Mouse (Mus musculus): Measurements from ENCODE around the gene Hes1. TPM values are rescaled to one million over a fixed set of nuclear protein-coding genes. Genes with fewer than 3 reads are reported as not detected.

Hes1 gene
- total and polyA plus RNA-seq, 2 experiments from 2014 or later, result 19.3 to 24.9 TPM

DNA sequence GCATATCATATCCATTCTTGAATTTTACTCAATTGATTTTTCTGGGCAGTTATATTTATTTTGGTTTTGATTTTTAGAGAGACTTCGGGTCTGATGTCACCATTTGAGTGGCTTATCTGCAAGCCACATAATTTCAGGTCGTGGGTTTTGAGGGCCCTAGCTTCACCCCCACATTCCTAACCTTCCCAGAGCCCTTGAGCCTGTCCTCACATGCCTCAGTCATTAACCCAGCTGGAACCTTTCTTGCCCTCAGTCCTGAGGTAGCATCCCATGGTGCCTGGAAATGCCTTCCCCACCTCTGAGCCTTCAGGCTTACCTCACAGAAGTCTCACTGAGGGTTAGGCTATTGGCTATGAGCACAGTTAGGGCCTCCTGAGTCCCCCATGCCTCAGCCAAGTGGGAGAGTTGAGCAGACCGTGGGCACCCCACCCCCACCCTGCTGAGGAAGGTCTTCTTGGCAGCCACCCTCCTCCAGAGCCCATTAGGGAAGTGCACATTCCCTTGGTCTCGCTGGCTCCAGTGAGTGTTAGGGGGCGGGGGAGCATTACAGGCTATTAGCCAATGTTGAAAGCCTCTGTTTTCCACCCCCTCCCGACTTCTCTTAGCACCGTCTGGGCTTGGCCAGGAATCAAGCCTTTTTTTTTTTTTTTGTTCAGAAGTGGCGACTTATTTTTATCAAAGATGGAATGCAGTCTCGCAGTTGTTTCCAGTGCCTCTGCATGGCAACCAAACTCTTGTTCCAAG, 5.0 kb upstream of the Hes1 start:
- peak overlapping the region; percentile 87 for H3K27ac ChIP-seq (ENCODE audit: low read depth)
- peaks cover 52% of the 10 kb centered on the region for H3K4me1 ChIP-seq (ENCODE audit: control insufficient read depth, insufficient read depth)
- 3% methylated on average over 9 of the region's 9 CpGs for WGBS
- H3K36me3 ChIP-seq (replicated peaks; ENCODE audit: control insufficient read depth, insufficient read depth, low read length), result no peaks in the 10 kb centered on the region
- H3K4me3 ChIP-seq (ENCODE audit: low read depth, low read length), result no peak overlapping the region
- no peak overlapping the region for H3K9ac ChIP-seq (replicated peaks; ENCODE audit: low read depth, low read length)
- H3K9me3 ChIP-seq (replicated peaks; ENCODE audit: control insufficient read depth, low read length), result no peaks in the 10 kb centered on the region
- peak; percentile 95 for DNase-seq (ENCODE audit: low spot score)
- peak overlapping the region; percentile 40; the same call in 1 of the 2 replicates for H3K4me2 ChIP-seq (ENCODE audit: low read depth, low read length)
- peak; percentile 73 for ATAC-seq (ENCODE audit: insufficient read depth, low read depth)
- H3K27me3 ChIP-seq (ENCODE audit: control insufficient read depth, insufficient read depth, low read length), result 0 out of 2 replicates have a peak, but pooled peaks cover 2% of the 10 kb centered on the region
- TF ChIP-seq CTCF (IDR thresholded peaks at IDR 0.05; ENCODE audit: low read depth), result no peak
- TF ChIP-seq EP300 (IDR thresholded peaks at IDR 0.05; ENCODE audit: low read depth), result peak; percentile 95

GRCm38 (mm10) chr16:30060412-30060811, 3.8 kb upstream of the Hes1 start:
- DNase-seq (ENCODE audit: low spot score) (no peak), ATAC-seq (ENCODE audit: insufficient read depth, low read depth) (no peak)
- Histone ChIP-seq H3K4me2 (ENCODE audit: low read depth, low read length) (peak overlapping the region; percentile 45), H3K4me1 (ENCODE audit: control insufficient read depth, insufficient read depth) (peaks cover 56% of the 10 kb centered on the region), H3K27me3 (ENCODE audit: control insufficient read depth, insufficient read depth, low read length) (0 out of 2 replicates have a peak, but pooled peaks cover 2% of the 10 kb centered on the region), H3K36me3 (replicated peaks; ENCODE audit: control insufficient read depth, insufficient read depth, low read length) (no peaks in the 10 kb centered on the region), H3K9ac (replicated peaks; ENCODE audit: low read depth, low read length) (no peak overlapping the region), H3K27ac (ENCODE audit: low read depth) (peak overlapping the region; percentile 87), H3K4me3 (ENCODE audit: low read depth, low read length) (0 out of 2 replicates have a peak overlapping the region, but pooled peaks have one; percentile 12), H3K9me3 (replicated peaks; ENCODE audit: control insufficient read depth, low read length) (no peaks in the 10 kb centered on the region)
- WGBS, result 13% methylated on average over 8 of the region's 8 CpGs
- no peak for TF ChIP-seq EP300 (IDR thresholded peaks at IDR 0.05; ENCODE audit: low read depth)
- no peak for TF ChIP-seq CTCF (IDR thresholded peaks at IDR 0.05; ENCODE audit: low read depth)

GRCm38 (mm10) chr16:30062242-30063030, 1.7 kb upstream of the Hes1 start:
- H3K27me3 ChIP-seq (ENCODE audit: control insufficient read depth, insufficient read depth, low read length), result 0 out of 2 replicates have a peak, but pooled peaks cover 2% of the 10 kb centered on the region
- peak overlapping the region; percentile 98 for H3K27ac ChIP-seq (ENCODE audit: low read depth)
- TF ChIP-seq EP300 (IDR thresholded peaks at IDR 0.05; ENCODE audit: low read depth) (no peak), CTCF (IDR thresholded peaks at IDR 0.05; ENCODE audit: low read depth) (no peak)
- peaks cover 47% of the 10 kb centered on the region for H3K4me1 ChIP-seq (ENCODE audit: control insufficient read depth, insufficient read depth)
- H3K9me3 ChIP-seq (replicated peaks; ENCODE audit: control insufficient read depth, low read length), result no peaks in the 10 kb centered on the region
- H3K4me3 ChIP-seq (ENCODE audit: low read depth, low read length), result peak overlapping the region; percentile 84
- ATAC-seq (ENCODE audit: insufficient read depth, low read depth) (no peak), DNase-seq (ENCODE audit: low spot score) (no peak)
- H3K9ac ChIP-seq (replicated peaks; ENCODE audit: low read depth, low read length), result peak overlapping the region; percentile 89
- no peaks in the 10 kb centered on the region for H3K36me3 ChIP-seq (replicated peaks; ENCODE audit: control insufficient read depth, insufficient read depth, low read length)
- peak overlapping the region; percentile 96 for H3K4me2 ChIP-seq (ENCODE audit: low read depth, low read length)
- WGBS, result 30% methylated on average over 12 of the region's 12 CpGs

GRCm38 (mm10) chr16:30063121-30063881, 883 bp upstream of the Hes1 start:
- no peaks in the 10 kb centered on the region for H3K9me3 ChIP-seq (replicated peaks; ENCODE audit: control insufficient read depth, low read length)
- peak overlapping the region; percentile 84 for H3K4me3 ChIP-seq (ENCODE audit: low read depth, low read length)
- H3K4me2 ChIP-seq (ENCODE audit: low read depth, low read length), result peak overlapping the region; percentile 96
- under 1% methylated on average over 57 of the region's 82 CpGs for WGBS
- H3K27ac ChIP-seq (ENCODE audit: low read depth), result peak overlapping the region; percentile 98
- ATAC-seq (ENCODE audit: insufficient read depth, low read depth) (peak; percentile 26), DNase-seq (ENCODE audit: low spot score) (no peak)
- no peaks in the 10 kb centered on the region for H3K36me3 ChIP-seq (replicated peaks; ENCODE audit: control insufficient read depth, insufficient read depth, low read length)
- H3K9ac ChIP-seq (replicated peaks; ENCODE audit: low read depth, low read length), result peak overlapping the region; percentile 89
- H3K4me1 ChIP-seq (ENCODE audit: control insufficient read depth, insufficient read depth), result peaks cover 49% of the 10 kb centered on the region
- TF ChIP-seq CTCF (IDR thresholded peaks at IDR 0.05; ENCODE audit: low read depth) (no peak), EP300 (IDR thresholded peaks at IDR 0.05; ENCODE audit: low read depth) (no peak; the same call in 1 of the 2 replicates)
- H3K27me3 ChIP-seq (ENCODE audit: control insufficient read depth, insufficient read depth, low read length), result 0 out of 2 replicates have a peak, but pooled peaks cover 2% of the 10 kb centered on the region

- Histone ChIP-seq H3K9me3 (replicated peaks; ENCODE audit: control insufficient read depth, low read length) (no peaks in the 10 kb centered on the region), H3K4me1 (ENCODE audit: control insufficient read depth, insufficient read depth) (peaks cover 44% of the 10 kb centered on the region), H3K4me3 (ENCODE audit: low read depth, low read length) (peak overlapping the region; percentile 84), H3K27ac (ENCODE audit: low read depth) (peak overlapping the region; percentile 98), H3K36me3 (replicated peaks; ENCODE audit: control insufficient read depth, insufficient read depth, low read length) (no peaks in the 10 kb centered on the region), H3K27me3 (ENCODE audit: control insufficient read depth, insufficient read depth, low read length) (0 out of 2 replicates have a peak, but pooled peaks cover 2% of the 10 kb centered on the region), H3K9ac (replicated peaks; ENCODE audit: low read depth, low read length) (peak overlapping the region; percentile 89), H3K4me2 (ENCODE audit: low read depth, low read length) (peak overlapping the region; percentile 96)
- TF ChIP-seq CTCF (IDR thresholded peaks at IDR 0.05; ENCODE audit: low read depth) (no peak), EP300 (IDR thresholded peaks at IDR 0.05; ENCODE audit: low read depth) (no peak)
- DNase-seq (ENCODE audit: low spot score), result no peak
- ATAC-seq (ENCODE audit: insufficient read depth, low read depth), result no peak
- WGBS, result 1% methylated on average over 8 of the region's 8 CpGs
These were observed 429 bp downstream of the Hes1 start for GRCm38 (mm10) chr16:30064613-30065012.

Data from heart, postnatal 0 days (tissue).